Mouse (Mus musculus) heart, embryonic 10.5 days (tissue): ENCODE results near the gene Vamp8. TPM values are rescaled to one million over a fixed set of nuclear protein-coding genes. Genes with fewer than 3 reads are reported as not detected.
A peak's percentile ranks its signal among the peaks of the same experiment; 100 is the strongest.

Experiments used
- DNase-seq: peaks from one replicate; pipeline ENCODE4 v3.0.0-alpha.2; 2017; ENCODE audit warnings: low spot score
- H3K27ac ChIP-seq: fragments of 300-500 bp; sonication (generic); 2 replicates; pipeline ENCODE4 v1.5.1; 2016; ENCODE audit warnings: mild to moderate bottlenecking
- H3K27me3 ChIP-seq: fragments of 300-500 bp; sonication (generic); 2 replicates; pipeline ENCODE4 v1.6.1; 2016; ENCODE audit warnings: mild to moderate bottlenecking; ENCODE audit not compliant: poor library complexity, insufficient read depth, severe bottlenecking
- H3K36me3 ChIP-seq: fragments of 300-500 bp; sonication (generic); 2 replicates; pipeline ENCODE4 v1.6.1; 2016; ENCODE audit warnings: mild to moderate bottlenecking, moderate library complexity
- H3K4me1 ChIP-seq: fragments of 300-500 bp; sonication (generic); 2 replicates; pipeline ENCODE4 v1.6.1; 2016; ENCODE audit warnings: mild to moderate bottlenecking
- H3K4me3 ChIP-seq: fragments of 300-500 bp; sonication (generic); 2 replicates; pipeline ENCODE4 v1.5.1; 2016; ENCODE audit warnings: mild to moderate bottlenecking, moderate library complexity
- H3K9me3 ChIP-seq: fragments of 300-500 bp; sonication (generic); 2 replicates; pipeline ENCODE4 v1.6.1; 2016; ENCODE audit warnings: mild to moderate bottlenecking, moderate library complexity
- WGBS: fragments of 180-500 bp; shearing (Covaris S2); methylation state at CpG from one replicate; pipeline ENCODE4 v1.1.7; 2016; 5-methylcytosine and 5-hydroxymethylcytosine counted together
- polyA plus RNA-seq: library from polyadenylated mRNA; unstranded; fragments of >200 nt; fragmentation: Nextera tagmentation; extraction: Ambion mirVana; gene quantifications from 2 replicates; pipeline ENCODE4 v1.2.1, GENCODE M21; 2016

Gene Vamp8
- polyA plus RNA-seq, 1 experiment from 2014 or later, result 130 TPM

DNA sequence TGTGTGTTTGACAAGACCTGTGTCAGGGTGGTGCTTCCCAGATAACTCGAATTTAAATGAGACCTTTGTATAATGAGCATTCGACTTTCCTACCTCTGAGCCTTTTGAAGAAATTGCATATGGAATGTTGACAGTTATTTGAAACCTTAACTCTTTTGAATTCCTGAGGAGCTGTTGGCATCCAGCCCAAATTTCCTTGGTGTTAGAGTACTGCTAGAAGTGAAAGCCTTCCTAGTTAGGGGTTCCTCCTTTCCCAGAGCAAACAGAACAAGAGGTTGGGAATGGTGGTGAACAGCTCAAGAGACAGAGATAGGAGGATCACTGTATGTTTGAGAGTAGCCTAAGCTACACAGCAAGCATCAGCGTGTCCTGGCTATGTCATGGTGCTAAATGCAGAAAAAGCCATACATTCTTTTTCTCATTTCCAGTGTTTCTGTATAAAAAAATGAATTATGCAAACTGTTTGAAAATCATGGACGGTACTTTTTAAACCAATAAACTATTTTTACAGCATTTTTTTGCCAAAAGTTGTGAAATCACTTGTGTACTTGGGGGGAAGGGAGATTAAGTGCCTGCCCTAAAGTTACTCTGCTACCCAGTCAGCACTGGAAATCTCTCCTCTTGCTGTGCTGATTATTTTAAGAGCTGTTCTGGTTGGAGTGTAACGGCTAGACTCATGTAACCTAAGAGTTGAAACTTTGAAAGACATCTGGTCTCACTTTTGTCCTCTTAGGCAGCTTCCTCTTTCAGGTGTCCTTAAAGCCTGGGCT lies 37.7 kb downstream of the Vamp8 start:
- Histone ChIP-seq H3K36me3 (peaks cover 35% of the 10 kb centered on the region), H3K27me3 (no peaks in the 10 kb centered on the region), H3K9me3 (no peaks in the 10 kb centered on the region), H3K27ac (no peak overlapping the region), H3K4me1 (peaks cover 54% of the 10 kb centered on the region), H3K4me3 (no peak overlapping the region)
- no peak for DNase-seq
- 70% methylated on average over 5 of the region's 5 CpGs for WGBS

DNA sequence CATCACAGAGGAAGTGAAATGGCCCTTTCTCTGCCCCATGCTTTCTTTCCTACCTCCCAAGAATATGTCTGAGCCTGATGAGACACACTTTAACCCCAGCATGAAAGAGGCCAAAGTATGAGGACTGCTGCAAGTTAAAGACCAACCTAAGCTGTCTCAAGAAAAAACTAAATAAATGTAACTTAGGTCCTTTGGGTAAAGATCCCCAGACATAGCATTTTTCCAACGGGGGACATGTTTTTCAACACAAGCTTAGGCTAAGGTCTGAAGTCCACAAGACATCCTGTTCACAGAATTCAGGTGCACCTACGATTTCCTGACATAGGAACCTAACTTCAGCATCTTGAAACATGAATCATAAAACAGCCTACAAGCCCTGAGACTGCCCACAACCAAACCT lies 40.3 kb downstream of the Vamp8 start:
- WGBS, result 92% methylated on average over 2 of the region's 2 CpGs
- Histone ChIP-seq H3K27me3 (no peaks in the 10 kb centered on the region), H3K4me1 (peaks cover 43% of the 10 kb centered on the region), H3K4me3 (no peak overlapping the region), H3K36me3 (peaks cover 27% of the 10 kb centered on the region), H3K27ac (no peak overlapping the region), H3K9me3 (no peaks in the 10 kb centered on the region)
- no peak for DNase-seq

DNA sequence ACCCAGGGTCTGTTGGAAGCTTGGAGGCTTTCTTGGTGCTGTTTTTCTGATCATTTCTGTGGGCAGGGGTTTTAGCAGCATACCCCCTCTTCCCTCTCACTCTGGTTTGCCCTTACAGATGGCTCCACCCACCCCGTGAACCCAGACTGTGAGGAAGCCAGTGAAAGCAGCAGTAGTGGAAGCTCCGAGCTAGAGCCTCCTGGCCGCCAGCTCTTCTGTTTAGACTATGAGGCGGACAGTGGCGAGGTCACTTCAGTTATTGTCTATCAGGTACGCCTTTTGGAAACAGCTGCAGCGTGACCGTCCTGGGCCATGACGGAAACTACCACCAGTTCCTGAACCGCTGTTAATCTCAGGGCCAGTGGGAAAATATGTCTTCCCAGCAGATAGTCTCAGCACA lies 42.1 kb downstream of the Vamp8 start:
- 73% methylated on average over 10 of the region's 10 CpGs for WGBS

GRCm38 (mm10) chr6:72347166-72347941 lies 43.1 kb downstream of the Vamp8 start, which contains the start of gene 0610030E20Rik:
Gene 0610030E20Rik, plus strand, starts transcription at chr6:72347317.
- H3K27ac ChIP-seq, result peak within 1 kb of the TSS; percentile 98
- DNase-seq, result peak; percentile 91
- peaks cover 47% of the 10 kb centered on the region for H3K4me1 ChIP-seq
- H3K27me3 ChIP-seq, result no peaks in the 10 kb centered on the region
- no peaks in the 10 kb centered on the region for H3K9me3 ChIP-seq
- under 1% methylated on average over 72 of the region's 72 CpGs for WGBS
- H3K4me3 ChIP-seq, result peak within 1 kb of the TSS; percentile 83
- H3K36me3 ChIP-seq, result peaks cover 33% of the 10 kb centered on the region

More for the DNA sequence above, 42.1 kb downstream of the Vamp8 start:
- Histone ChIP-seq H3K4me1 (peaks cover 46% of the 10 kb centered on the region), H3K9me3 (no peaks in the 10 kb centered on the region), H3K27me3 (no peaks in the 10 kb centered on the region), H3K36me3 (peaks cover 27% of the 10 kb centered on the region), H3K27ac (0 out of 2 replicates have a peak overlapping the region, but pooled peaks have one; percentile 98), H3K4me3 (peak overlapping the region; percentile 83; the same call in 1 of the 2 replicates)
- DNase-seq, result no peak

DNA sequence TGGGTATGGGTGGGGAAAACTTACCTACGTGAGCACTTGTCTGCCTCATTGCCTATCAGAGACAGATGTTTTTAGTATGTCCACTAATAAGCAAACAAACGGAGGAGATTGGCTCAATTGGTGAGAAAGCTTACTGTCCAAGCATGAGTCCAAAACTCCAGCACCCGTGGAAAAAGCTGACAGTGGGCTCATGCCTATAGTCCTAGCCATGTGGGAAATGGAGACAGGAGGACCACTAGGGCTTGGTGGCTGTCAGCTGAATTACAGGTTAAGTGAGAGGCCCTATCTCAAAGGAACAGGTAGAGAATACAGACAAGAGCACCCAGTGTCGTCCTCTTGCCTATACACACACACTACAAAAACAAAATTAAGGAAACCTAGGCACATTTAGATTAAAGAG lies 44.2 kb downstream of the Vamp8 start:
- Histone ChIP-seq H3K4me3 (no peak overlapping the region), H3K27me3 (no peaks in the 10 kb centered on the region), H3K27ac (no peak overlapping the region), H3K9me3 (no peaks in the 10 kb centered on the region), H3K4me1 (peaks cover 42% of the 10 kb centered on the region), H3K36me3 (peaks cover 38% of the 10 kb centered on the region)
- DNase-seq, result no peak
- WGBS, result 83% methylated on average over 4 of the region's 4 CpGs

- Histone ChIP-seq H3K27ac (peak overlapping the region; percentile 97), H3K9me3 (no peaks in the 10 kb centered on the region), H3K27me3 (no peaks in the 10 kb centered on the region), H3K4me1 (peaks cover 37% of the 10 kb centered on the region), H3K4me3 (peak overlapping the region; percentile 95), H3K36me3 (peaks cover 39% of the 10 kb centered on the region)
- DNase-seq, result no peak
- 47% methylated on average over 6 of the region's 6 CpGs for WGBS
Measured at GRCm38 (mm10) chr6:72345633-72346032, 44.9 kb downstream of the Vamp8 start.

DNA sequence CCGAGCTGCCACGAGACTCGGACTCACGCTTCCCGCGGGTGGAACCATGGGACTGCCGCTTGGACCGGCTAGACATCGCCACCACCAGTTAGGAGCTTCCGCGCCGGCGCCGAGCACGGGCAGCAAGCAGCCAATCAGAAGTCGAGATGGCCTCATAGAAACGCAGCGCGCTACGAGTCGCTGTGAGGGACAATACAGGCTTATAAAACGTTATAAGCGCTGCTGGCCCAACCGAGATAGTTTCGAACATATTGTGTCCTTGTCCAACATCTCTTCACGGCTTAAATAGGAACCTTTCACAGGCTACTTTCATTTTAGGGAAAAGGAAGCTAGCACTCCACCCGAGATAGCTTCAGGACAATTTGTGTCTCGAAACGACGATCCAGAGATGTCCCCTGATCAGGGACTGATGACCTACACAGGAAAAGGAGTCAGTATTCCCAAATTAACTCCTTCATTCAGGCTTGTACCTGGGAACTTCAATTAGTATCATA lies 45.4 kb downstream of the Vamp8 start, which contains the start of gene Usp39:
Usp39 (minus strand) TSS at position 111 of the 494 bp plus-strand sequence.
- peak within 1 kb of the TSS; percentile 95 for H3K4me3 ChIP-seq
- peaks cover 38% of the 10 kb centered on the region for H3K36me3 ChIP-seq
- no peaks in the 10 kb centered on the region for H3K9me3 ChIP-seq
- peaks cover 37% of the 10 kb centered on the region for H3K4me1 ChIP-seq
- peak; percentile 96 for DNase-seq
- WGBS, result under 1% methylated on average over 30 of the region's 30 CpGs
- no peaks in the 10 kb centered on the region for H3K27me3 ChIP-seq
- peak within 1 kb of the TSS; percentile 97 for H3K27ac ChIP-seq

- under 1% methylated on average over 42 of the region's 42 CpGs for WGBS
- Histone ChIP-seq H3K27me3 (no peaks in the 10 kb centered on the region), H3K36me3 (peaks cover 38% of the 10 kb centered on the region), H3K4me1 (peaks cover 37% of the 10 kb centered on the region), H3K4me3 (peak overlapping the region; percentile 95), H3K9me3 (no peaks in the 10 kb centered on the region), H3K27ac (peak overlapping the region; percentile 97)
- no peak for DNase-seq
Measured at GRCm38 (mm10) chr6:72344396-72345073, 46.0 kb downstream of the Vamp8 start.

- Histone ChIP-seq H3K27me3 (no peaks in the 10 kb centered on the region), H3K27ac (no peak overlapping the region), H3K4me3 (no peak overlapping the region), H3K4me1 (peaks cover 14% of the 10 kb centered on the region), H3K9me3 (no peaks in the 10 kb centered on the region), H3K36me3 (peaks cover 66% of the 10 kb centered on the region)
- 72% methylated on average over 2 of the region's 2 CpGs for WGBS
- DNase-seq, result no peak
Measured at GRCm38 (mm10) chr6:72340481-72340880, 50.0 kb downstream of the Vamp8 start.

Other genes starting within 250 kb of the Vamp8 start
- 10.9 and 15.7 TPM in 2 replicates for gene Atoh8, start 155.1 kb downstream of the Vamp8 start, polyA plus RNA-seq
- 0.12 and 0.30 TPM in 2 replicates for gene Sftpb, start 86.1 kb downstream of the Vamp8 start, polyA plus RNA-seq
- gene Usp39, start 45.5 kb downstream of the Vamp8 start, polyA plus RNA-seq, result 43.5 and 53.9 TPM in 2 replicates
- gene 0610030E20Rik, start 43.4 kb downstream of the Vamp8 start, polyA plus RNA-seq, result 17.3 and 24.9 TPM in 2 replicates
- 15.7 and 24.9 TPM in 2 replicates for gene Tmem150a, start 35.3 kb downstream of the Vamp8 start, polyA plus RNA-seq
- gene Rnf181, start 23.7 kb downstream of the Vamp8 start, polyA plus RNA-seq, result 119 and 127 TPM in 2 replicates
- gene Vamp5, start 10.2 kb downstream of the Vamp8 start, polyA plus RNA-seq, result 40.5 and 44.7 TPM in 2 replicates
- gene Ggcx, start 23.6 kb upstream of the Vamp8 start, polyA plus RNA-seq, result 28.6 and 29.2 TPM in 2 replicates
- gene Mat2a, start 48.9 kb upstream of the Vamp8 start, polyA plus RNA-seq, result 353 and 387 TPM in 2 replicates
- gene Sh2d6, start 131.0 kb upstream of the Vamp8 start, polyA plus RNA-seq, result 0.15 TPM in 1 of 2 replicates, not detected in the other
- gene Capg, start 153.7 kb upstream of the Vamp8 start, polyA plus RNA-seq, result 23.2 and 23.8 TPM in 2 replicates
- gene Elmod3, start 207.7 kb upstream of the Vamp8 start, polyA plus RNA-seq, result 12.9 and 13.3 TPM in 2 replicates
- gene Retsat, start 207.8 kb upstream of the Vamp8 start, polyA plus RNA-seq, result 13.5 and 17.0 TPM in 2 replicates
- 27.9 and 29.1 TPM in 2 replicates for gene Tgoln1, start 226.3 kb upstream of the Vamp8 start, polyA plus RNA-seq